ENCODE assay signal across 29 mouse cellular contexts in the genomic region with DNA sequence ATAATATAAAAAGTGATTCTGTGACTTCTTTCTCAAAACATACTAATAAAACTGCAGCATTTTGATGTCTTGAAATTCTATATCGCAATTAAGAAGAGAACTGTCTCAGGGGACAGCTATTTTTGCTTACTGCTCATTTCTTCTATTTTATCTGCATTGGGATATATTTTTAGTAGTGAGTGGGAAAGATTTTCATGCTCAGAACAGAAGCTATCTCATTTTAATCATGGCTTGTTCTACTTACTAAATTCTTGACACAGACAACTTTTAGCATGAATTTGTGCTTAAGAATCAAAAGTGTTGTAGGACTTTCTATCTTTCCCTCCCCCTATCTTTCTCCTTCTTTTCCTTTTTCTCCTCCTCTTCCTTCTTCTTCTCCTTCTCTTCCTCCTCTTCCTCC. TPM values are rescaled to one million over a fixed set of nuclear protein-coding genes. Genes with fewer than 3 reads are reported as not detected.
DNase-seq lines count a peak whose midpoint lies in the region; ATAC-seq and TF ChIP-seq lines count a peak whose summit lies in the region.
"Had no signal": no experiment of that assay in that cellular context is flagged by ENCODE, and none has a peak within 500 bp of the region (broad histone marks: within the 10 kb centered on the region; RNA-seq: fewer than 3 reads in every experiment).

No protein-coding gene starts in this region.

- TF ChIP-seq POLR2A in cortical plate, adult 2 months (IDR thresholded peaks at IDR 0.05; ENCODE audit: extremely low read depth, insufficient read depth, low read length) = no peak

- H3K4me2 ChIP-seq in hindbrain, embryonic 12.5 days (replicated peaks) = no peak overlapping the region

- TF ChIP-seq CTCF in cortical plate, adult 2 months (IDR thresholded peaks at IDR 0.05; ENCODE audit: extremely low read depth, insufficient read depth, low read length) = no peak

- no peaks in the 10 kb centered on the region for H3K27me3 ChIP-seq in hindbrain, embryonic 12.5 days
- H3K27me3 ChIP-seq: CH12.LX, Patski had no signal

- no peaks in the 10 kb centered on the region for H3K36me3 ChIP-seq in hindbrain, embryonic 12.5 days
- H3K36me3 ChIP-seq: G1E had no signal

- H3K9me3 ChIP-seq in hindbrain, embryonic 12.5 days (replicated peaks) = no peaks in the 10 kb centered on the region
- H3K9me3 ChIP-seq: G1E had no signal

- WGBS in hindbrain, embryonic 12.5 days = 84% methylated on average over 1 of the region's 1 CpGs

- H3K9ac ChIP-seq in hindbrain, embryonic 12.5 days = no peak overlapping the region

- H3K27ac ChIP-seq in cortical plate, adult 2 months (ENCODE audit: insufficient read depth, low read length) = peak overlapping the region; percentile 81
- H3K27ac ChIP-seq in hindbrain, embryonic 12.5 days = no peak overlapping the region

- DNase-seq in frontal cortex, postnatal 25 days (ENCODE audit: low spot score in 2 of 2) = no peak
- DNase-seq in brain, adult 2 months (ENCODE audit: low read depth, low spot score) = peak; percentile 55
- DNase-seq in telencephalon, adult 2 months (ENCODE audit: low read depth, low spot score) = peak; percentile 66
- DNase-seq in cerebellum, adult 8-10 months = no peak
- DNase-seq in layer of hippocampus, postnatal 25 days (ENCODE audit: extremely low spot score in 1 of 2, low spot score in 1 of 2) = no peak
- DNase-seq: adrenal gland, adult 2 months; adrenal gland, adult 8-10 months; adrenal gland, postnatal 10 days; adrenal gland, postnatal 14 days; adrenal gland, postnatal 25 days; adrenal gland, postnatal 36 days; B cell, adult 2 months; cerebellum, adult 11 months; cerebellum, adult 11-12 months; cerebellum, adult 18-20 months had no signal

- H3K4me3 ChIP-seq in cortical plate, adult 2 months (ENCODE audit: insufficient read depth, low read length) = no peak overlapping the region
- no peak overlapping the region for H3K4me3 ChIP-seq in hindbrain, embryonic 12.5 days

- peak; percentile 93 for ATAC-seq in frontal cortex, adult (ENCODE audit: low TSS enrichment)
- ATAC-seq in hindbrain, embryonic 12.5 days (ENCODE audit: low FRiP score) = no peak
- ATAC-seq: activated CD4-positive, CD25-positive, alpha-beta regulatory T cell, adult 4 months; CD4-positive, CD25-positive, alpha-beta regulatory T cell, adult 4 months; Patski had no signal

- no peaks in the 10 kb centered on the region; the same call in 1 of the 2 replicates for H3K4me1 ChIP-seq in cortical plate, adult 2 months (ENCODE audit: control insufficient read depth, insufficient read depth, low read length)
- H3K4me1 ChIP-seq in hindbrain, embryonic 12.5 days = no peaks in the 10 kb centered on the region

RNA-seq across cellular contexts. Expression of a gene that starts 5.3 kb away (rescaled TPM):
- polyA plus RNA-seq in cortical plate, adult 2 months (2012; rRNA removed) = not detected in 2 replicates
- total RNA-seq in layer of hippocampus, postnatal 25 days (2021) = not detected
- not detected in 2 replicates for polyA plus RNA-seq in hindbrain, embryonic 12.5 days (2016; fragmentation: Nextera tagmentation; extraction: Ambion mirVana)
- total RNA-seq: adrenal gland, adult 18-20 months; adrenal gland, adult 2 months; adrenal gland, adult 8-10 months; adrenal gland, postnatal 10 days; adrenal gland, postnatal 14 days; adrenal gland, postnatal 25 days; adrenal gland, postnatal 36 days; adrenal gland, postnatal 4 days; CH12.LX; ES-E14; MEL had no signal
- polyA plus RNA-seq: activated CD4-positive, CD25-positive, alpha-beta regulatory T cell, adult 4 months; adrenal gland, adult 2 months; brain, embryonic 14.5 days; C2C12; CD4-positive, CD25-positive, alpha-beta regulatory T cell, adult 4 months; G1E; Patski had no signal

RNA-seq across cellular contexts. Expression of a gene that starts 7.1 kb away (rescaled TPM):
- not detected in 2 replicates for polyA plus RNA-seq in cortical plate, adult 2 months (2012; rRNA removed)
- not detected for total RNA-seq in layer of hippocampus, postnatal 25 days (2021)
- polyA plus RNA-seq in hindbrain, embryonic 12.5 days (2016; fragmentation: Nextera tagmentation; extraction: Ambion mirVana) = not detected in 2 replicates
- total RNA-seq: adrenal gland, adult 18-20 months; adrenal gland, adult 2 months; adrenal gland, adult 8-10 months; adrenal gland, postnatal 10 days; adrenal gland, postnatal 14 days; adrenal gland, postnatal 25 days; adrenal gland, postnatal 36 days; adrenal gland, postnatal 4 days; CH12.LX; ES-E14; MEL had no signal
- polyA plus RNA-seq: activated CD4-positive, CD25-positive, alpha-beta regulatory T cell, adult 4 months; adrenal gland, adult 2 months; brain, embryonic 14.5 days; C2C12; CD4-positive, CD25-positive, alpha-beta regulatory T cell, adult 4 months; G1E; Patski had no signal

RNA-seq across cellular contexts. Expression of a gene that starts 25.1 kb away (rescaled TPM):
- polyA plus RNA-seq in cortical plate, adult 2 months (2012; rRNA removed) = not detected in 2 replicates
- total RNA-seq in layer of hippocampus, postnatal 25 days (2021) = not detected
- polyA plus RNA-seq in hindbrain, embryonic 12.5 days (2016; fragmentation: Nextera tagmentation; extraction: Ambion mirVana) = not detected in 2 replicates
- total RNA-seq: adrenal gland, adult 18-20 months; adrenal gland, adult 2 months; adrenal gland, adult 8-10 months; adrenal gland, postnatal 10 days; adrenal gland, postnatal 14 days; adrenal gland, postnatal 25 days; adrenal gland, postnatal 36 days; adrenal gland, postnatal 4 days; CH12.LX; ES-E14; MEL had no signal
- polyA plus RNA-seq: activated CD4-positive, CD25-positive, alpha-beta regulatory T cell, adult 4 months; adrenal gland, adult 2 months; brain, embryonic 14.5 days; C2C12; CD4-positive, CD25-positive, alpha-beta regulatory T cell, adult 4 months; G1E had no signal

RNA-seq across cellular contexts. Expression of a gene that starts 44.6 kb away (rescaled TPM):
- 0.04 and 0.17 TPM in 2 replicates for polyA plus RNA-seq in cortical plate, adult 2 months (2012; rRNA removed)
- total RNA-seq in layer of hippocampus, postnatal 25 days (2021) = not detected
- polyA plus RNA-seq in hindbrain, embryonic 12.5 days (2016; fragmentation: Nextera tagmentation; extraction: Ambion mirVana) = not detected in 2 replicates
- total RNA-seq: adrenal gland, adult 2 months; adrenal gland, adult 8-10 months; adrenal gland, postnatal 10 days; adrenal gland, postnatal 14 days; adrenal gland, postnatal 25 days; adrenal gland, postnatal 36 days; CH12.LX; ES-E14; MEL had no signal
- polyA plus RNA-seq: activated CD4-positive, CD25-positive, alpha-beta regulatory T cell, adult 4 months; C2C12; CD4-positive, CD25-positive, alpha-beta regulatory T cell, adult 4 months; G1E had no signal

RNA-seq across cellular contexts. Expression of a gene that starts 51.6 kb away (rescaled TPM):
- 0.15 and 0.73 TPM in 2 replicates for polyA plus RNA-seq in cortical plate, adult 2 months (2012; rRNA removed)
- total RNA-seq in layer of hippocampus, postnatal 25 days (2021) = not detected
- polyA plus RNA-seq in hindbrain, embryonic 12.5 days (2016; fragmentation: Nextera tagmentation; extraction: Ambion mirVana) = not detected in 2 replicates
- total RNA-seq: adrenal gland, adult 18-20 months; adrenal gland, adult 8-10 months; adrenal gland, postnatal 10 days; adrenal gland, postnatal 14 days; adrenal gland, postnatal 25 days; adrenal gland, postnatal 36 days; CH12.LX; ES-E14; MEL had no signal
- polyA plus RNA-seq: activated CD4-positive, CD25-positive, alpha-beta regulatory T cell, adult 4 months; adrenal gland, adult 2 months; C2C12; G1E had no signal

Comparison
In these comparisons a context has a peak if more than half of its experiments do, and no peak if none do; other contexts are left out.
1. DNase-seq: peak in brain, adult 2 months (single experiment) and telencephalon, adult 2 months (single experiment); none in frontal cortex, postnatal 25 days (0 of 2), cerebellum, adult 8-10 months (single experiment) and layer of hippocampus, postnatal 25 days (0 of 2).